Mouse (Mus musculus) spleen, postnatal 14 days (tissue): ENCODE results near the gene Nemp2.
"Not testable (repeated sequence)": the region's sequence is repeated elsewhere in the genome, so short reads cannot be mapped to it uniquely, and the experiment has no call there.

ENCODE experiments used
- DNase-seq, 2 experiments: peaks; one replicate each; pipeline ENCODE4 v3.0.0; 2021 to 2022; ENCODE audit warnings: low spot score in 2 of 2

Nemp2 gene

DNA sequence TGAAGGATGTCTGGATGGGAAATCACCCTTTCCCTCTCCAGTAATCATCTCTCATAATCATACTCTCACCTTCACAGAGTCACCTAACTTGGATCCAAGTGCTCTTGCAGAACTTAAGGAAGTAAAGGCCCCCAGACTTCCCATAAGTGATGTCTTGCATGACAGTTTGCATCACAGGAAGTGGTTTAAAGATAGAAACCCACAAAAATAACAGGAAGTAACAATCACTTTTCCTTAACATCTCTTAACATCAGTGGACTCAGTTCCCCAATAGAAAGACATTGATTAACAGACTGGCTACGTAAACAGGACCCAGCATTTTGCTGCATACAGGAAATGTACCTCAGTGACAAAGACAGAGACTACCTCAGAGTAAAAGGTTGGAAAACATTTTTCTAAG is 22.9 kb downstream of the Nemp2 start:
- DNase-seq: no peak

GRCm38 (mm10) chr1:52655153-52655552 is 24.6 kb downstream of the Nemp2 start:
- DNase-seq: peak in 1 of 2 experiments; percentile 7

- DNase-seq: no peak
Observed at GRCm38 (mm10) chr1:52658160-52658559, 27.7 kb downstream of the Nemp2 start.

GRCm38 (mm10) chr1:52660278-52660677 is 29.8 kb downstream of the Nemp2 start:
- DNase-seq: no peak

DNA sequence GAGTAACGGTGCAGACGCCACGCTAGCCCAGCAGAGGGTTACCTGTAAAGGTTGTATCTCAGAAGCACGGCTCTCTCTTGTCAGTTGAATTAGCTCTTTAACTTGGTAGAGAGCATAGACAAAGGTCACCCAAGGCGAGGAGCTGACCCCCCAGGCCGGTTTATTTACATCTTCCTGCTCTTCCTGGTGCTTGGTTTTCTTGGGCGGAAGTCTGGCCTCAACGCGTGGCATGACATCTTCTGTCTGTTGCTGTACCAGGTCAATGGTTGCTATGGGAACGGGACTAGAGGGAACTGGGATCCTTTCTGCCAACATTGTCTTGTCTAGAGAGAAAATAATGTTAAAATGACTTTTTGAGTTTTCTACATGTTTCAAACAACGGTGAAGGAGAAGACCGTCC is 30.3 kb downstream of the Nemp2 start:
- no peak for DNase-seq

- no peak for DNase-seq
Observed at GRCm38 (mm10) chr1:52663228-52663627, 32.7 kb downstream of the Nemp2 start.

DNA sequence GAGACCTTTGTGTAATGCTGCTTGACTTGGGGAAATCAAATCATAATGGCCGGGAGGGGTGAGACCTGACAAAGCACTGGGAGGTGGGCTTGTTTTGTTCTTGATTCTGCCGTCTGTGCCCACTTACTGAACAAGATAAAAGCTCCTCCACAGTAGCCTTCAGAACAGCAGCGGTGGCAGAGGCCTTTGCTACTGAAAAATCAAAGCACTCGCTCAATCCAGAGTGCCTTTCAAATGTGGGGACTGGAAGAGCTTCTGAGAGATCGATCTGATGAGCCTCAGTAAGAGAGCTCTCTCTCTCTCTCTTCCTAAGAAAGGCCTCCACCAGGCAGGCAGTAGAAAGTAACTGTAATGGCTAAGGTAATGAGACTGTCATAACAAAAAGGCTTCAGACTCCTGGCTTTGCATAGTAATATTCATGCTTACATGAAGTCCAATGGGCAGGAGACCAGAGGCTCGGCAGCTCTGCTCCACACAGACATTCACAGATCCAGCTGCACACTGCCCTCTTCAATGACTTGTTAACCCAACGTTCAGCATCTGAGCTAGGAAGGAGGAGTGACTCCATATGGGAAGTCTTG is 38.3 kb downstream of the Nemp2 start:
- no peak for DNase-seq

GRCm38 (mm10) chr1:52669931-52670330 is 39.4 kb downstream of the Nemp2 start:
- no peak for DNase-seq

DNA sequence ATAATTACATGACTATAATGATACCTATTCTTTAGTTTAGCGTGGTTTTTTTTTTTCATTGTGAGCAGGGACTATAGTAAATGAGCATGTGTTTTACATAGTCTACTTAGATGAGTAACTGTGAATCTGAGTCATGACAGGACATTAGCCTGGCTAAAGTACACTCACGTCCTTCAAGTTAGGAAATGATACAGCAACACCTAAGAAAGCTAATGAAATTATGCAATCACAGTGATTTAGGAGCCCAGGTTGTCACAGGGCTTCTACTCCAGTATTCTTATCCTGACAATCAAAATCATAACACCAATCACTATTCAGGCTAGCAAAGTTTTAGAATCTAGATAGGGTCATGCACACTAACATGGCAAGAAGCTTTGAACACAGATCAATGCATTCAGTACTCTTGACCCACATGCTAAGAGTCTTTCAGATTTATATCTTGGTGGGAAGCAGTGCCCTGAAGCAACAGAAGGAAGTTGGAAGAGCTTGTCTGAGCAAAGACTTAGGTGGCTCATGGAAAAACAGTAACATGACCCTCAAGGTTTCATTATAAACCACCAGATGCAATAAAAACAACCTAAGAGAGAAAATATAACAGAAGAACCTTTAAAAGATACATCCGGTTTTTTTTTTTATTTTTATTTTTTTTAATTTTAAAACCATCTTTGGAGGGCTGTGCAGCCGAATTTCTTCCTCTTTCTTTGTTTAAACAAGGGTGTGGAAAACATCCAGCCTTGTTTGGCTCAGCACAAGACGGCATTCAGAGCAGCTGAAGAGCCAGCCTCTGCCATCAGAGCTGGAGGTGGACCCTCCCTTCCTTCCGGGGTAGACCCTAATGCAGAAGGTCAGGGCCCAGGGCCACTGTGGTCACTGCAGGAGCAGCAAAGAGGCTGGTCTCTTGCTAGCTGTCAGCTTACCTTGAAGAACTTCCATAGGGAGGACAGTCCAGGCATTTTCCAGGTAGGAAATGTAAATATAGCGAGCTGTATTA is 45.4 kb downstream of the Nemp2 start:
- DNase-seq: no peak

- no peak for DNase-seq
Observed at GRCm38 (mm10) chr1:52676621-52677020, 46.1 kb downstream of the Nemp2 start.

GRCm38 (mm10) chr1:52683550-52683949 is 53.0 kb downstream of the Nemp2 start:
- no peak for DNase-seq

DNA sequence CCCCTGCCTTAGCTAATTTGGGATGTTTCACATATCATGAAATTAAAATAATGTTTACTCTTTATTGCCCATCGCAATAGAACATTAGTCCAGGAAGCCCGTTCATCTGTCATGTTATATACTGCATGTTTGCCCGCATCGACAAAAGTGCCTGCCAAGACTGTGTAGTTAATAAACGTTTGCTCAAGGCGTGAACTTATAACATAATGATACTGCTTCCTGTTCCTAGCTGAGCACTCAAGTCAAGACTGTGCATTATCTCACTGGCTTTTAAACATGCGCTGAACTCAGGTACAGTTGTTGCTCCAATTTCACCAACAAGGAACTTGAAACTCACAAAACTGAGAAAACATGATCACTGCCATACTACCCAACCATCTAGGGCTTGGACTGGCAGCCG is 57.1 kb downstream of the Nemp2 start:
- DNase-seq: no peak

GRCm38 (mm10) chr1:52694456-52694855 is 64.0 kb downstream of the Nemp2 start:
- not testable (repeated sequence) for DNase-seq
